Mouse (Mus musculus): Measurements from ENCODE around the gene Prox1. TPM values are rescaled to one million over a fixed set of nuclear protein-coding genes. Genes with fewer than 3 reads are reported as not detected.

Prox1 gene
- polyA plus RNA-seq, 1 experiment from 2014 or later = 10.1 TPM

DNA sequence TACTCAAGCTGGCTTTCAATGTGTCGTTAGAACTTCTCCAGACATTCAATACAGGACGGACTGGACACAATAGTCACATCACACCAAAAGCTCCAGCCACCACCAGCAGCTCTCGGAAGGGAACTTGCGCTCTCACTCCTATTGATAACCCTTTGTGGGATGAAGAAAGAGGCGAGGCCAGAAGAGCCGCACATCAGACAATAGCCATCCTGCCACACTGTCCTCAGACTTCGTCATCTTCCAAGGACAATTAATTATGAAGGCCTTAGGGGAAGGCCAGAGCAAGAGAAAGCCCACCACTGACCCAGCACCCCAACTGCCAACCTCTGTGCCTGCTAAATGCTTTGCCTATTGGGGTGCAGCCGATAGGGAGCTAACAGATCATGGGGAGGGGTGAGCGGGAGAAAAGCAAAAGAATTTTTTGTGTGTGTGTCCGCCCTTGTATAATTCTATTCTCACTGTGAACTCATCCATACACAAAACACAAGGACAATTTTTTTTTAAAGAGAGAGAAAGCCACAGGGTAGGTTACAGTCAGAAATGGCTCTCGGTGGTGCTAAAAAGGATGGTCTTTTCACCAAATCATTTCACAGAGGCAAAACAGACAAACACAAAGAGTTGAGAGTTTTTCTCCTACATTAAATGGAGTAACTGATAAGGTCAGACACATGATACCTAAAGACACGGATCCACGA, 30.7 kb downstream of the Prox1 start:
- H3K4me1 ChIP-seq = peaks cover 30% of the 10 kb centered on the region
- 47% methylated on average over 13 of the region's 13 CpGs for WGBS
- no peaks in the 10 kb centered on the region for H3K9me3 ChIP-seq

GRCm38 (mm10) chr1:190137943-190138342, 32.6 kb downstream of the Prox1 start:
- Histone ChIP-seq H3K36me3 (no peaks in the 10 kb centered on the region), H3K4me3 (no peak overlapping the region), H3K4me1 (peaks cover 30% of the 10 kb centered on the region), H3K9ac (replicated peaks) (no peak overlapping the region), H3K4me2 (replicated peaks) (no peak overlapping the region), H3K9me3 (no peaks in the 10 kb centered on the region), H3K27ac (replicated peaks) (peak overlapping the region; percentile 54), H3K27me3 (0 out of 2 replicates have a peak, but pooled peaks cover 3% of the 10 kb centered on the region)
- 0 out of 2 replicates have a peak, but pooled peaks have one; percentile 59 for ATAC-seq (replicated peaks)
- 22% methylated on average over 10 of the region's 10 CpGs for WGBS

More for the DNA sequence above, 30.7 kb downstream of the Prox1 start:
- H3K27ac ChIP-seq (replicated peaks) = no peak overlapping the region
- no peak for ATAC-seq (replicated peaks)
- no peak overlapping the region for H3K9ac ChIP-seq (replicated peaks)
- 0 out of 2 replicates have a peak, but pooled peaks cover 3% of the 10 kb centered on the region for H3K27me3 ChIP-seq
- H3K4me3 ChIP-seq = no peak overlapping the region
- no peak overlapping the region for H3K4me2 ChIP-seq (replicated peaks)
- no peaks in the 10 kb centered on the region for H3K36me3 ChIP-seq

DNA sequence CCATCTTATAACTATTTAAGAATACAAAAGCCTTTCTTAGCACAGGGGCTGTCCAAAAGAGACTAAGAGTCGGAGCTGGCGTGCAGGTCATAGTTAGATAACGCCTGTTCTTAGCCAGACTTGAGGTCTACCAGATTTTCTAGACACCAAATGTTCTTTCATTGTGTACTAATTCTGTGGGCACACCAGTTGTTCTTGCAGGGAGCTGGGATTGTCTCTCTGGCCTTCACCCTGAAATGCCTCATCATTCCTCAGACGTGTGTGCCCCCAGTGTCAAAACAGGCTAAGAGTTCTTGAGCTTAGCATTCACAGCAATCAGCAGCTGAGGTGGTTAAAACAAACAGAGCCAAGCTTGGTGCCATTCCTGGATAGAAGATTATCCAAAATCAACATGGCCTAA, 37.6 kb downstream of the Prox1 start:
- ATAC-seq (replicated peaks) = no peak
- H3K9ac ChIP-seq (replicated peaks) = no peak overlapping the region
- H3K4me3 ChIP-seq = no peak overlapping the region
- H3K27ac ChIP-seq (replicated peaks) = no peak overlapping the region
- H3K36me3 ChIP-seq = no peaks in the 10 kb centered on the region
- no peak overlapping the region for H3K4me2 ChIP-seq (replicated peaks)
- no peaks in the 10 kb centered on the region for H3K27me3 ChIP-seq
- 46% methylated on average over 4 of the region's 4 CpGs for WGBS
- peaks cover 27% of the 10 kb centered on the region for H3K4me1 ChIP-seq
- no peaks in the 10 kb centered on the region for H3K9me3 ChIP-seq

GRCm38 (mm10) chr1:190130888-190131287, 39.6 kb downstream of the Prox1 start:
- WGBS = 66% methylated on average over 4 of the region's 4 CpGs
- H3K4me2 ChIP-seq (replicated peaks) = no peak overlapping the region

GRCm38 (mm10) chr1:190129553-190129952, 41.0 kb downstream of the Prox1 start:
- H3K4me1 ChIP-seq = peaks cover 18% of the 10 kb centered on the region
- no peak for ATAC-seq (replicated peaks)
- H3K9ac ChIP-seq (replicated peaks) = no peak overlapping the region
- H3K27me3 ChIP-seq = no peaks in the 10 kb centered on the region
- WGBS = 60% methylated on average over 7 of the region's 7 CpGs
- H3K4me2 ChIP-seq (replicated peaks) = no peak overlapping the region
- H3K27ac ChIP-seq (replicated peaks) = no peak overlapping the region
- no peaks in the 10 kb centered on the region for H3K9me3 ChIP-seq
- no peak overlapping the region for H3K4me3 ChIP-seq
- no peaks in the 10 kb centered on the region for H3K36me3 ChIP-seq

More at GRCm38 (mm10) chr1:190130888-190131287, 39.6 kb downstream of the Prox1 start:
- peaks cover 18% of the 10 kb centered on the region for H3K4me1 ChIP-seq
- H3K36me3 ChIP-seq = no peaks in the 10 kb centered on the region
- H3K9ac ChIP-seq (replicated peaks) = no peak overlapping the region
- H3K9me3 ChIP-seq = no peaks in the 10 kb centered on the region
- ATAC-seq (replicated peaks) = no peak
- no peak overlapping the region for H3K27ac ChIP-seq (replicated peaks)
- H3K27me3 ChIP-seq = no peaks in the 10 kb centered on the region
- no peak overlapping the region for H3K4me3 ChIP-seq

- Histone ChIP-seq H3K4me1 (peaks cover 18% of the 10 kb centered on the region), H3K27ac (replicated peaks) (no peak overlapping the region), H3K36me3 (no peaks in the 10 kb centered on the region), H3K27me3 (no peaks in the 10 kb centered on the region), H3K9me3 (no peaks in the 10 kb centered on the region), H3K9ac (replicated peaks) (no peak overlapping the region), H3K4me2 (replicated peaks) (no peak overlapping the region), H3K4me3 (no peak overlapping the region)
- 8% methylated on average over 12 of the region's 12 CpGs for WGBS
- no peak for ATAC-seq (replicated peaks)
Measured at GRCm38 (mm10) chr1:190128674-190129322, 41.7 kb downstream of the Prox1 start.

DNA sequence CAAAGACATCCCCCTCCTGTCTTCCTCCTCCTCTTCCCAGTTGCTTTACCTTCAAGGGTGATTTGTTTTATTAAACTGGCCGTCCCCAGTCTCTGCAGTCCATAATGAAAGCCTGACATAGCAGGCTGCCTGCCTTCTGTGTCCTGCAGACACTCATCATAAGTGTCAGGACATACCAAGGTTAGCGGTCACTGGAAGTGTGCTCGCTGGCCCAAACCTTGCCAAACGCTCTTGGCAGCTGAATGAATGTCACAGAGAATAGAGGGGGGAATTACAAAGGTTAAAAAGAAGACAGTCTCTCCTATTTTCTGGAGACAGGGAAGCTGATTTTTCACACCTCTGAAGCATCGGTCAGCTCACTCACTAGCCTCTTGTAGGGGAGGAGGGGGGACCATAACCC, 42.6 kb downstream of the Prox1 start:
- H3K4me2 ChIP-seq (replicated peaks) = no peak overlapping the region
- WGBS = 36% methylated on average over 5 of the region's 5 CpGs
- no peak for ATAC-seq (replicated peaks)

GRCm38 (mm10) chr1:190127163-190127795, 43.2 kb downstream of the Prox1 start:
- Histone ChIP-seq H3K9me3 (no peaks in the 10 kb centered on the region), H3K36me3 (no peaks in the 10 kb centered on the region), H3K9ac (replicated peaks) (no peak overlapping the region), H3K4me2 (replicated peaks) (no peak overlapping the region), H3K27ac (replicated peaks) (no peak overlapping the region), H3K4me3 (no peak overlapping the region), H3K4me1 (peaks cover 18% of the 10 kb centered on the region), H3K27me3 (no peaks in the 10 kb centered on the region)
- 26% methylated on average over 6 of the region's 6 CpGs for WGBS
- no peak for ATAC-seq (replicated peaks)

More for the DNA sequence above, 42.6 kb downstream of the Prox1 start:
- H3K27me3 ChIP-seq = no peaks in the 10 kb centered on the region
- H3K27ac ChIP-seq (replicated peaks) = no peak overlapping the region
- H3K4me3 ChIP-seq = no peak overlapping the region
- no peak overlapping the region for H3K9ac ChIP-seq (replicated peaks)
- H3K36me3 ChIP-seq = no peaks in the 10 kb centered on the region
- no peaks in the 10 kb centered on the region for H3K9me3 ChIP-seq
- peaks cover 18% of the 10 kb centered on the region for H3K4me1 ChIP-seq

DNA sequence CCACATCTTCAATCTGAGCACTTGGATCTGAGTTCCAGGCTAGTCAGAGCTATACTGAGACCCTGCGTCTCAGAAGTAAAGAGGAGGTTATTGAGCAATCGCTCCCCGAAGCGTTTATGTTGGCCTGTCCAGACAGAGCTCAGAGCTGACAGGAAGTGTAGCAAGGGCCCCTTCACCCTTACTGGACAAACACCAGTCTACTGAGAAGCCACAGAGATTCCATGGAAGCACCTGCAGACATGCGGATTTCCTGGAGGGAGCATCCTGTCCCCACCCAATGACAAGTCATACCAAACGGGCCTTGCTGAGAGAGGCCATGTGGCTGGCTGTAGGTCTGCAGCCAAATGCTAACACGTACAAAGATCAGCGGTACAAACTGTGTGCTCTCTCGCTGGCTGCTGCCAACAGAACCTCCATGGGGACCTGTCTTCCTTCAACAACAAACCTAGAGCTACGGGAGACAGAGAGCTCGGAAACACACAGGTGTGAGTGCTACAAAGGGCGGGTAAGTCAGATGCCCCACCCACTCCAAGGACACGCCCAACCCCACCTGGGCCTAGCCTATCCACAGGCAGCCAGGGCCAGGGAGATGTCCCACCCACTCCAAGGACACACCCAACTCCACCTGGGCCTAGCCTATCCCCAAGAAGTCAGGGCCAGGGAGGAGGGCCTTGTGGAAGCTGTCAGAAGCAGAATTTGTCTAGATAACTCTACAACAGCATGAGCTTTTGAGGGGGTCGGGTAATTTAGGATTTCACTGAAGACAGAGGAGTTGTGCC, 45.4 kb downstream of the Prox1 start:
- Histone ChIP-seq H3K27ac (replicated peaks) (no peak overlapping the region), H3K36me3 (no peaks in the 10 kb centered on the region), H3K27me3 (no peaks in the 10 kb centered on the region), H3K9me3 (no peaks in the 10 kb centered on the region), H3K4me3 (no peak overlapping the region), H3K4me1 (peaks cover 18% of the 10 kb centered on the region), H3K4me2 (replicated peaks) (no peak overlapping the region), H3K9ac (replicated peaks) (no peak overlapping the region)
- ATAC-seq (replicated peaks) = no peak
- 91% methylated on average over 14 of the region's 14 CpGs for WGBS

- Histone ChIP-seq H3K9ac (replicated peaks) (no peak overlapping the region), H3K4me2 (replicated peaks) (no peak overlapping the region), H3K27me3 (no peaks in the 10 kb centered on the region), H3K36me3 (no peaks in the 10 kb centered on the region), H3K9me3 (no peaks in the 10 kb centered on the region), H3K4me1 (peaks cover 5% of the 10 kb centered on the region; the same call in 1 of the 2 replicates), H3K27ac (replicated peaks) (no peak overlapping the region), H3K4me3 (no peak overlapping the region)
- no peak for ATAC-seq (replicated peaks)
- 87% methylated on average over 13 of the region's 13 CpGs for WGBS
Measured at GRCm38 (mm10) chr1:190123404-190123803, 47.1 kb downstream of the Prox1 start.

- no peaks in the 10 kb centered on the region for H3K9me3 ChIP-seq
- H3K4me2 ChIP-seq (replicated peaks) = no peak overlapping the region
- no peaks in the 10 kb centered on the region for H3K27me3 ChIP-seq
- 83% methylated on average over 1 of the region's 1 CpGs for WGBS
- H3K27ac ChIP-seq (replicated peaks) = no peak overlapping the region
- H3K36me3 ChIP-seq = no peaks in the 10 kb centered on the region
- no peak for ATAC-seq (replicated peaks)
- H3K4me1 ChIP-seq = no peaks in the 10 kb centered on the region
- H3K9ac ChIP-seq (replicated peaks) = no peak overlapping the region
- H3K4me3 ChIP-seq = no peak overlapping the region
Measured at GRCm38 (mm10) chr1:190115985-190116384, 54.5 kb downstream of the Prox1 start.

DNA sequence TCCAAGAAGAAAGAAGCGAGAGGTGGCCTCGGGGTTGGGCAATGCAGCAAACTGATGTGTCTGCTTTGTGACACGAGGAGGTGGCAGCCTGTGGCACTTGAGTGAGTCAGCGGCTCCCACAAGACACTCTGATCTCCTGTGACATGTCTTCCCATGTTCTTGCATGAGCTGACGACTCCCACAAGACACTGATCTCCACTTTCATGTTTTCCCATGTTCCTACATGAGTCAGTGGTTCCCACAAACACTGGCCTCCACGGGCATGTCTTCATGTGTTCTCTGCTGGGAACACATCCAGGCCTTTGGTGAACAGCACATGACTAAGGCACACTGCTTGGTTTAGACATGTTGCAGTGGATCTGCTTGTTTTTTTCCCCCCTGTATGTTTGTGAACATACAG, 58.8 kb downstream of the Prox1 start:
- Histone ChIP-seq H3K36me3 (no peaks in the 10 kb centered on the region), H3K9me3 (no peaks in the 10 kb centered on the region), H3K4me2 (replicated peaks) (no peak overlapping the region), H3K4me3 (no peak overlapping the region), H3K9ac (replicated peaks) (no peak overlapping the region), H3K27me3 (no peaks in the 10 kb centered on the region), H3K4me1 (no peaks in the 10 kb centered on the region), H3K27ac (replicated peaks) (no peak overlapping the region)
- no peak for ATAC-seq (replicated peaks)
- whole genome bisulfite sequencing = 69% methylated on average over 6 of the region's 6 CpGs

Measured in forebrain, embryonic 15.5 days (tissue).